Mouse (Mus musculus) forebrain, postnatal 0 days (tissue): ENCODE results near the gene Ptprh. TPM values are rescaled to one million over a fixed set of nuclear protein-coding genes. Genes with fewer than 3 reads are reported as not detected.

Source experiments
- ATAC-seq: fragments of 200-750 bp; cut with Nextera tagmentation; 2 replicates; pipeline ENCODE4 v1.8.0; 2017; ENCODE audit warnings: mild to moderate bottlenecking, moderate library complexity
- DNase-seq: peaks from one replicate; pipeline ENCODE4 v3.0.0-alpha.2; 2015
- H3K27ac ChIP-seq: fragments of 300-500 bp; sonication (generic); 2 replicates; pipeline ENCODE4 v1.5.1; 2014; ENCODE audit warnings: low read depth, mild to moderate bottlenecking, antibody characterized with exemption, low read length, moderate library complexity, mixed read lengths
- H3K27me3 ChIP-seq: fragments of 300-500 bp; sonication (generic); 2 replicates; pipeline ENCODE4 v1.6.1; 2014; ENCODE audit warnings: mild to moderate bottlenecking, low read length, mixed read lengths; ENCODE audit not compliant: insufficient read depth
- H3K36me3 ChIP-seq: fragments of 300-500 bp; sonication (generic); 2 replicates; pipeline ENCODE4 v1.6.1; 2014; ENCODE audit warnings: mild to moderate bottlenecking, moderate library complexity; ENCODE audit not compliant: insufficient read depth
- H3K4me1 ChIP-seq: fragments of 300-500 bp; sonication (generic); 2 replicates; pipeline ENCODE4 v1.6.1; 2014; ENCODE audit warnings: antibody characterized with exemption; ENCODE audit not compliant: insufficient read depth
- H3K4me2 ChIP-seq: fragments of 300-500 bp; sonication (generic); 2 replicates; pipeline ENCODE4 v1.6.1; 2014; ENCODE audit warnings: low read depth, mild to moderate bottlenecking, moderate library complexity
- H3K4me3 ChIP-seq: fragments of 300-500 bp; sonication (generic); 2 replicates; pipeline ENCODE4 v1.5.1; 2014; ENCODE audit warnings: low read depth, low read length, mixed read lengths
- H3K9ac ChIP-seq: fragments of 300-500 bp; sonication (generic); 2 replicates; pipeline ENCODE4 v1.6.1; 2014; ENCODE audit warnings: mild to moderate bottlenecking
- H3K9me3 ChIP-seq: fragments of 300-500 bp; sonication (generic); 2 replicates; pipeline ENCODE4 v1.6.1; 2016; ENCODE audit warnings: low read length
- CTCF ChIP-seq: sonication (generic); IDR thresholded peaks from 2 replicates; pipeline ENCODE4 v1.5.1; 2016; ENCODE audit warnings: antibody characterized with exemption, control low read depth, low read depth
- WGBS: fragments of 180-500 bp; shearing (Covaris S2); extraction: QIAGEN DNeasy Blood & Tissue Kit; methylation state at CpG from one replicate; pipeline ENCODE4 v1.1.7; 2014; 5-methylcytosine and 5-hydroxymethylcytosine counted together
- polyA plus RNA-seq: library from polyadenylated mRNA; unstranded; fragments of >200 nt; fragmentation: Nextera tagmentation; extraction: Ambion mirVana; gene quantifications from 2 replicates; pipeline ENCODE4 v1.2.1, GENCODE M21; 2015
- total RNA-seq: library from RNA; depleted of rRNA; stranded (reverse); fragments of >200 nt; gene quantifications from 2 replicates; pipeline ENCODE4 v1.2.3, GENCODE M21; 2014

Gene Ptprh
- total and polyA plus RNA-seq, 2 experiments from 2014 or later: 1.1 to 2.9 TPM

- Histone ChIP-seq H3K9ac (no peak overlapping the region; the same call in 1 of the 2 replicates), H3K4me2 (peak overlapping the region; percentile 37), H3K4me1 (no peaks in the 10 kb centered on the region), H3K27me3 (no peaks in the 10 kb centered on the region), H3K4me3 (peak overlapping the region; percentile 11; the same call in 1 of the 2 replicates), H3K9me3 (no peaks in the 10 kb centered on the region), H3K36me3 (no peaks in the 10 kb centered on the region), H3K27ac (no peak overlapping the region)
- no peak for TF ChIP-seq CTCF
- ATAC-seq (peak; percentile 17), DNase-seq (no peak)
- whole genome bisulfite sequencing: 75% methylated on average over 6 of the region's 6 CpGs
Observed at GRCm38 (mm10) chr7:4557167-4557560, 46.7 kb downstream of the Ptprh start.

DNA sequence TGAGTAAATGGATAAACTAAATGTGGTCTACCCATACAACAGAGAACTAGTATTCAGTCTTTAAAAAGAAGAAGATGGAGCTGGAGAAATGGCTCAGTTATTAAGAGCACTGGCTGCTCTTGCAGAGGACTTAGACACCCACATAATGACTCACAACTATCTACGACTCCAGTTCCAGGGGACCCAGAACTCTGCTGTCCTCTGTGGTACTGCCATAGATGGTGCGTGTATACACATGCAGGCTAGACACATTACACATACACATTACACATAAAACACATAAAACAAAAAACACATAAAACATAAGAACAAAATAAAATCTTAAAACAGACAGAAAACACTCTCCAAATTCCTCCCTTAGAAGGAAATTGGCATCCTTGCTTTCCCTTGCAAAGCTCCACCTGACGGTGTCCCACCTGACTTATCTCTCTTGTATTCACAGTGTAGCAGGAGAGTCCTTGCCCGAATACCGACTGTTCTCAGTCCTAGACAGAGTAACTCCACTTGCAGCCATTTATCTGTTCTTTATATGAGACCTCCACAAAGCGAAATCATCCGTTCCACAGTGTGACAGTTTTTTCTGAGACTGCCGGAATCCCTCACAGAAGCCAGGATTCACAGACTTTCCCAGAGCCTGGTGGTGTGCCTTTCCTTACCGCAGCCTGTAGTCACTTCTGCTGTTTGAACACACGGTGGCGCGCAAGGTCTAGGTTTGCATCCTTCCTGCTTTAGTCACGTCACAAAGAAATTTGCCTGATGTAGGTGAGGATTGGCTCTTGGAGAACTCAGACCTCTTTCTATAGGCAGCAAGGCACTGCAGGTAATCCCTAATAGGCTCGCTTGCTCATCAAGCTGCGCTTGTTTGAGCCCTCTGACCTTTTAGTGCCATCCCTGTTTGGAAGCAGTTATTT lies 47.3 kb downstream of the Ptprh start:
- Histone ChIP-seq H3K36me3 (no peaks in the 10 kb centered on the region), H3K4me3 (peak overlapping the region; percentile 27), H3K9ac (peak overlapping the region; percentile 33), H3K4me2 (peak overlapping the region; percentile 37), H3K4me1 (no peaks in the 10 kb centered on the region), H3K9me3 (no peaks in the 10 kb centered on the region), H3K27ac (no peak overlapping the region), H3K27me3 (no peaks in the 10 kb centered on the region)
- WGBS: 22% methylated on average over 15 of the region's 15 CpGs
- TF ChIP-seq CTCF: peak; percentile 98
- DNase-seq (peak; percentile 95), ATAC-seq (peak; percentile 97)

DNA sequence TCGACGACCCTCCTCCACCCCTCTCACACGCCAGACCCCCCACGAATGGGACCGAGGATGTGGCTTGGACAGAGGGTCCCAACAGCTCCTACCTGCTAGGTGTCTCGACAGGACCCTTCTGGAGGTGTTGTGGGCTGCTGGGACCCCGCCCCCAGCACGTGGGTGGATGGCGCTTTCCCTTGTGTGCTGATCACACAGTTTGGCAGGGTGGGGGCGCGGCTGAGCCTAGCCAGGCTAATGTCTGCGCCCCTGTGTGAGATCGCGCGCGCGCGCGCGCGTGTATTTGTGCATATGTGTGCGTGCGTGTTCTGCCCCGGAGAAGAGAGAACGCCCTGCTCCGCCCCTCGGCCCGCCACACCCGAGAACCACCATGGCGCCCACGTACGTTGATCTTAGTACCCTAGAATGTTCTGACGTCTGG lies 56.6 kb downstream of the Ptprh start, which contains the start of gene Syt5:
Syt5 (minus strand) TSS at position 321 of the 421 bp plus-strand sequence.
- Histone ChIP-seq H3K36me3 (peaks cover 9% of the 10 kb centered on the region; the same call in 1 of the 2 replicates), H3K4me1 (peaks cover 9% of the 10 kb centered on the region), H3K9ac (peak within 1 kb of the TSS; percentile 84), H3K4me2 (peak within 1 kb of the TSS; percentile 70), H3K4me3 (peak within 1 kb of the TSS; percentile 61), H3K27ac (peak within 1 kb of the TSS; percentile 94), H3K9me3 (no peaks in the 10 kb centered on the region), H3K27me3 (no peaks in the 10 kb centered on the region)
- TF ChIP-seq CTCF: no peak; the same call in none of the 2 replicates
- WGBS: 6% methylated on average over 33 of the region's 33 CpGs
- ATAC-seq (peak; percentile 85), DNase-seq (peak; percentile 93)

- peak overlapping the region; percentile 94 for H3K27ac ChIP-seq
- ATAC-seq (peak; percentile 91), DNase-seq (peak; percentile 97)
- under 1% methylated on average over 26 of the region's 26 CpGs for WGBS
- no peaks in the 10 kb centered on the region for H3K27me3 ChIP-seq
- H3K4me2 ChIP-seq: peak overlapping the region; percentile 70
- peak overlapping the region; percentile 84 for H3K9ac ChIP-seq
- TF ChIP-seq CTCF: peak; percentile 41
- H3K36me3 ChIP-seq: peaks cover 14% of the 10 kb centered on the region; the same call in 1 of the 2 replicates
- peaks cover 9% of the 10 kb centered on the region for H3K4me1 ChIP-seq
- H3K9me3 ChIP-seq: no peaks in the 10 kb centered on the region
- H3K4me3 ChIP-seq: peak overlapping the region; percentile 61
Observed at GRCm38 (mm10) chr7:4546591-4547131, 57.2 kb downstream of the Ptprh start.

- 69% methylated on average over 15 of the region's 15 CpGs for WGBS
- ATAC-seq: no peak; the same call in 1 of the 2 replicates
Observed at GRCm38 (mm10) chr7:4546050-4546449, 57.8 kb downstream of the Ptprh start.

DNA sequence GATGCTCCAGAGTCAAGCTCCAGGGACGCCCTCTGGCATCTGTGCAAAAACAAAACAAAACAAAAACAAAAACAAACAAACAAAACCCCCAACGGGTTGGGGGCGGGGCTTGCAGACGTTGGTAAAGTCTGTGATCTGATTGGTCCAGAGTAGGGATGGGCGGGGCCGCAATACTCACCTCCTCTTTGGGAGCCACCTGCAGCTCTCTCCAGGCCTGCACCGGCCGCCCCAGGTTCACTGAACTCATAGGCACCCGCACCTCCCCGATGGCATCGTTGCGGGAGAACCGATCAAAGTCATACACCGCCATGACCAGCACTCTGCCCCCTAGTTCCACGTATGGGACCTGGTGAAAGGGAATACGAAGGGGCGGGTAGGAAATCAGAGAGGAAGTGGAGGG lies 61.8 kb downstream of the Ptprh start:
- no peaks in the 10 kb centered on the region for H3K27me3 ChIP-seq
- no peak for TF ChIP-seq CTCF
- H3K4me2 ChIP-seq: no peak overlapping the region
- ATAC-seq (no peak), DNase-seq (no peak)
- peaks cover 40% of the 10 kb centered on the region for H3K36me3 ChIP-seq
- no peak overlapping the region for H3K27ac ChIP-seq
- no peaks in the 10 kb centered on the region for H3K9me3 ChIP-seq
- WGBS: 36% methylated on average over 17 of the region's 17 CpGs
- no peak overlapping the region for H3K9ac ChIP-seq
- peaks cover 9% of the 10 kb centered on the region for H3K4me1 ChIP-seq
- H3K4me3 ChIP-seq: no peak overlapping the region

More at GRCm38 (mm10) chr7:4546050-4546449, 57.8 kb downstream of the Ptprh start:
- H3K36me3 ChIP-seq: peaks cover 20% of the 10 kb centered on the region
- peak overlapping the region; percentile 70 for H3K4me2 ChIP-seq
- no peaks in the 10 kb centered on the region for H3K27me3 ChIP-seq
- TF ChIP-seq CTCF: no peak
- DNase-seq: peak; percentile 17
- peak overlapping the region; percentile 94 for H3K27ac ChIP-seq
- peak overlapping the region; percentile 61 for H3K4me3 ChIP-seq
- peaks cover 9% of the 10 kb centered on the region for H3K4me1 ChIP-seq
- no peaks in the 10 kb centered on the region for H3K9me3 ChIP-seq
- peak overlapping the region; percentile 84 for H3K9ac ChIP-seq
